Mouse (Mus musculus) MEL (cell line): ENCODE results near the gene Kntc1. TPM values are rescaled to one million over a fixed set of nuclear protein-coding genes. Genes with fewer than 3 reads are reported as not detected.
"Not testable (repeated sequence)": the region's sequence is repeated elsewhere in the genome, so short reads cannot be mapped to it uniquely, and the experiment has no call there.

Experiments used
- DNase-seq: peaks from one replicate; pipeline ENCODE4 v3.0.0; 2011; ENCODE audit warnings: low read depth, low spot score
- H3K27ac ChIP-seq: 2 replicates; pipeline ENCODE4 v1.5.1; 2012; ENCODE audit warnings: low read depth, mild to moderate bottlenecking, control low read depth, low read length, moderate library complexity; ENCODE audit not compliant: control insufficient read depth
- H3K27me3 ChIP-seq, 2 experiments: fragments of 150-350 bp in 1 of 2; sonication (generic) in 1 of 2; 2 replicates each; pipeline ENCODE4 v1.6.1; 2012; ENCODE audit warnings: low read length in 2 of 2, mild to moderate bottlenecking in 2 of 2, improper control_type of control experiment in 1 of 2, moderate library complexity in 1 of 2; ENCODE audit not compliant: insufficient read depth in 2 of 2, control insufficient read depth in 1 of 2
- H3K36me3 ChIP-seq, 2 experiments: 2 replicates each; pipeline ENCODE4 v1.6.1; 2012 to 2014; ENCODE audit warnings: low read length in 2 of 2, improper control_type of control experiment in 1 of 2, inconsistent platforms in 1 of 2, mild to moderate bottlenecking in 1 of 2; ENCODE audit not compliant: insufficient read depth in 2 of 2, control insufficient read depth in 1 of 2
- H3K4me1 ChIP-seq, 2 experiments: fragments of 150-350 bp in 1 of 2; sonication (generic) in 1 of 2; 2 replicates each; pipeline ENCODE4 v1.6.1; 2012; ENCODE audit warnings: low read length in 2 of 2, improper control_type of control experiment in 1 of 2, mild to moderate bottlenecking in 1 of 2; ENCODE audit not compliant: insufficient read depth in 2 of 2, control insufficient read depth in 1 of 2
- H3K4me3 ChIP-seq, 2 experiments: fragments of 150-350 bp in 1 of 2; sonication (generic) in 1 of 2; 2 replicates each; pipeline ENCODE4 v1.5.1; 2012; ENCODE audit warnings: low read depth in 2 of 2, low read length in 2 of 2, mild to moderate bottlenecking in 2 of 2, moderate library complexity in 2 of 2, control low read depth in 1 of 2, improper control_type of control experiment in 1 of 2; ENCODE audit not compliant: control insufficient read depth in 1 of 2, insufficient read depth in 1 of 2
- H3K79me2 ChIP-seq: 2 replicates; pipeline ENCODE4 v1.6.1; 2012; ENCODE audit warnings: mild to moderate bottlenecking, low read length, moderate library complexity; ENCODE audit not compliant: control insufficient read depth, poor library complexity, insufficient read depth
- H3K9ac ChIP-seq: 2 replicates; pipeline ENCODE4 v1.6.1; 2012; ENCODE audit warnings: low read depth, mild to moderate bottlenecking, control low read depth, low read length, moderate library complexity; ENCODE audit not compliant: control insufficient read depth, poor library complexity, severe bottlenecking
- H3K9me3 ChIP-seq: fragments of 150-350 bp; sonication (generic); replicated peaks from 2 replicates; pipeline ENCODE4 v1.6.1; 2012; ENCODE audit warnings: mild to moderate bottlenecking, low read length, improper control_type of control experiment, moderate library complexity; ENCODE audit not compliant: insufficient read depth
- CHD1 ChIP-seq: IDR thresholded peaks from 2 replicates; pipeline ENCODE4 v1.6.1; 2012; ENCODE audit warnings: low read depth, mild to moderate bottlenecking, inconsistent platforms, low read length, improper control_type of control experiment
- ELF1 ChIP-seq: IDR thresholded peaks from 2 replicates; pipeline ENCODE4 v1.6.1; 2014; ENCODE audit warnings: low read depth, mild to moderate bottlenecking, inconsistent platforms, low read length, improper control_type of control experiment, moderate library complexity
- EP300 ChIP-seq, 2 experiments: IDR thresholded peaks; 2 replicates each; pipeline ENCODE4 v1.6.1; 2011; ENCODE audit warnings: improper control_type of control experiment in 2 of 2, low read length in 2 of 2, low read depth in 1 of 2, mild to moderate bottlenecking in 1 of 2
- ETS1 ChIP-seq: IDR thresholded peaks from 2 replicates; pipeline ENCODE4 v1.6.1; 2012; ENCODE audit warnings: low read depth, mild to moderate bottlenecking, inconsistent platforms, low read length, improper control_type of control experiment, moderate library complexity
- HCFC1 ChIP-seq: IDR thresholded peaks from 2 replicates; pipeline ENCODE4 v1.6.1; 2012; ENCODE audit warnings: low read depth, mild to moderate bottlenecking, inconsistent platforms, low read length, improper control_type of control experiment, moderate library complexity
- KAT2A ChIP-seq: conservative IDR thresholded peaks from 2 replicates; pipeline ENCODE4 v1.6.1; 2012; ENCODE audit warnings: low read depth, low read length, improper control_type of control experiment, inconsistent platforms
- MAZ ChIP-seq: IDR thresholded peaks from 2 replicates; pipeline ENCODE4 v1.6.1; 2012; ENCODE audit warnings: low read depth, mild to moderate bottlenecking, inconsistent platforms, low read length, improper control_type of control experiment
- MEF2A ChIP-seq: IDR thresholded peaks from 2 replicates; pipeline ENCODE4 v1.6.1; 2014; ENCODE audit warnings: low read depth, mild to moderate bottlenecking, inconsistent platforms, low read length, improper control_type of control experiment; ENCODE audit not compliant: poor library complexity, insufficient replicate concordance, severe bottlenecking; ENCODE audit errors: extremely low read depth
- MXI1 ChIP-seq: IDR thresholded peaks from 2 replicates; pipeline ENCODE4 v1.6.1; 2011; ENCODE audit warnings: mild to moderate bottlenecking, low read depth, low read length, improper control_type of control experiment
- MYC ChIP-seq: IDR thresholded peaks from 2 replicates; pipeline ENCODE4 v1.6.1; 2011; ENCODE audit warnings: low read depth, mild to moderate bottlenecking, low read length, improper control_type of control experiment, moderate library complexity
- NELFE ChIP-seq: IDR thresholded peaks from 2 replicates; pipeline ENCODE4 v1.6.1; 2011; ENCODE audit warnings: low read depth, low read length, improper control_type of control experiment
- POLR2AphosphoS2 ChIP-seq: IDR thresholded peaks from 2 replicates; pipeline ENCODE4 v1.6.1; 2011; ENCODE audit warnings: low read length, improper control_type of control experiment
- RAD21 ChIP-seq: IDR thresholded peaks from 2 replicates; pipeline ENCODE4 v1.6.1; 2011; ENCODE audit warnings: mild to moderate bottlenecking, low read depth, low read length, improper control_type of control experiment
- TBP ChIP-seq: IDR thresholded peaks from 2 replicates; pipeline ENCODE4 v1.8.0; 2011; ENCODE audit warnings: low read depth, low read length, improper control_type of control experiment
- polyA plus RNA-seq, 2 experiments: library from polyadenylated mRNA; stranded (reverse) in 1 of 2; unstranded in 1 of 2; fragments of >175 nt in 1 of 2; fragments of >200 nt in 1 of 2; gene quantifications; 2 replicates each; pipeline versions ENCODE4 v1.2.1 to v1.2.4; 2012; ENCODE audit warnings: low replicate concordance in 2 of 2, low read depth in 1 of 2; ENCODE audit not compliant: insufficient read length in 2 of 2, insufficient read depth in 1 of 2, missing spikeins in 1 of 2
- total RNA-seq: library from RNA; depleted of rRNA; stranded (reverse); fragments of 300-350 nt; gene quantifications from 2 replicates; pipeline ENCODE4 v1.2.3, GENCODE M21; 2012

Kntc1 gene
- total and polyA plus RNA-seq, 3 experiments: 27.0 to 29.7 TPM; not detected in 1

DNA sequence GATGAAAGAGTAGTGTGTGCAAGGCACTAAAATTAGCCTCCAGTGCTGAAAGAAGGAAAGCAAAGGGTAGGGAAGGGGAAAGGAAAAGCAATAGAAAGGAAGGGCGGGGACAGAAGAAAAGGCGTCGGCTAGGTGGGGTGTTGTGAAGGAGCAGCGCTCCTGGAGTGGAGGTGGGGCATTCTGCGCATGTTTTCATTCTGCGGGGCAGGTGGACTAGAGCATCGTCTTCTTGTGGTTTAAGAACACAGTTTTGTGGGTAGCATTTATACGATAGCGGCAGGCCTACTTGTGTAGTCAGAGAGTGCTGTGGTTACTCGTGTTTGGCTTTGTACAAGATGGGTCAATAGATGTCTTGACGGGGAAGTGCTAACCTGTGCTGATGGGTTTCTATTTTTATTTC lies 16.0 kb downstream of the Kntc1 start:
- no peaks in the 10 kb centered on the region for H3K79me2 ChIP-seq
- no peak for TF ChIP-seq RAD21
- TF ChIP-seq, all 39 proteins: peak for 0
- Histone ChIP-seq H3K4me3 (no peak overlapping the region), H3K4me1 (no peaks in the 10 kb centered on the region), H3K9me3 (no peaks in the 10 kb centered on the region), H3K9ac (no peak overlapping the region), H3K36me3 (peaks cover 0 to 4% of the 10 kb centered on the region in 2 experiments; a peak in 2 of 4 replicates), H3K27ac (no peak overlapping the region), H3K27me3 (no peaks in the 10 kb centered on the region)
- DNase-seq: no peak

DNA sequence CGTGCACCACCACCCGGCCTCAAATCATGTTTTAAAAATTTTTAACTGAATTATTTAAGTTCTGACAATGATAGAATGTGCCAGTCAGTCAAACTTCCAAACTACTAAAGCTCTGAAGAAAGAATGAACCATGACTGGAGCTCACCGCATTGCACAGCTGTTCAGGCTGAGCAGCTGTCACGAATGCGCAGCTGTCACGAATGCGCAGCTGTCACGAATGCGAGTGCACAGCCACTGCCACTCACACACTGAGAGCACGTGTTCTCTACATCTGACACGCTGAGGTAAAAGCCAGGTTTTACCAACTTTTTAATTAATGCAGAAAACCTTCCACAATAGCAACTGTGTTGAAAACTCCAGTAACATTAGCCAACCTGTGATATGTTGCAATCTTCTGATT lies 16.9 kb downstream of the Kntc1 start:
- not testable (repeated sequence) for H3K36me3 ChIP-seq, H3K79me2 ChIP-seq, H3K9ac ChIP-seq, H3K27me3 ChIP-seq, H3K4me3 ChIP-seq, DNase-seq, H3K27ac ChIP-seq, H3K9me3 ChIP-seq, H3K4me1 ChIP-seq

- H3K27me3 ChIP-seq: no peaks in the 10 kb centered on the region
- no peaks in the 10 kb centered on the region for H3K4me1 ChIP-seq
- H3K27ac ChIP-seq: no peak overlapping the region
- H3K4me3 ChIP-seq: no peak overlapping the region
- H3K79me2 ChIP-seq: no peaks in the 10 kb centered on the region
- no peak overlapping the region for H3K9ac ChIP-seq
- H3K36me3 ChIP-seq: peaks cover 0 to 19% of the 10 kb centered on the region in 2 experiments; a peak in 2 of 4 replicates
- DNase-seq: no peak
- TF ChIP-seq MAZ: no peak
- no peak for TF ChIP-seq MEF2A
- no peak for TF ChIP-seq MYC
- TF ChIP-seq ELF1: no peak
- no peak for TF ChIP-seq POLR2AphosphoS2
- no peak for TF ChIP-seq EP300 (IDR thresholded peaks at IDR 0.05; ENCODE audit: low read depth in 1 of 2, low read length in 2 of 2)
- no peak for TF ChIP-seq NELFE
- TF ChIP-seq MXI1: no peak
- TF ChIP-seq ETS1: no peak
- TF ChIP-seq TBP: no peak
- no peak for TF ChIP-seq CHD1
- no peak for TF ChIP-seq HCFC1
- no peak for TF ChIP-seq KAT2A
- no peaks in the 10 kb centered on the region for H3K9me3 ChIP-seq
Observed at GRCm38 (mm10) chr5:123773441-123773840, 23.9 kb downstream of the Kntc1 start.
